Mouse (Mus musculus): ENCODE results near the gene Snapin. TPM values are rescaled to one million over a fixed set of nuclear protein-coding genes. Genes with fewer than 3 reads are reported as not detected.

The Snapin gene
- polyA plus RNA-seq (2012; rRNA removed) = 3.4 and 7.1 TPM in 2 replicates

GRCm38 (mm10) chr3:90490696-90491256 lies at the start of gene Snapin:
Gene Snapin, minus strand, starts transcription at chr3:90491033.
- H3K4me1 ChIP-seq (ENCODE audit: control insufficient read depth, insufficient read depth, insufficient read length, low read length) = no peaks in the 10 kb centered on the region
- peak within 1 kb of the TSS; percentile 85 for H3K4me3 ChIP-seq (ENCODE audit: low read depth, low read length)
- WGBS = under 1% methylated on average over 37 of the region's 37 CpGs
- H3K27ac ChIP-seq (ENCODE audit: insufficient read depth, low read depth, low read length) = peak within 1 kb of the TSS; percentile 35; the same call in 1 of the 2 replicates
- TF ChIP-seq CTCF (IDR thresholded peaks at IDR 0.05; ENCODE audit: extremely low read depth, insufficient read length, insufficient replicate concordance, low read depth, low read length) (peak; percentile 88), POLR2A (IDR thresholded peaks at IDR 0.05; ENCODE audit: low read depth, low read length) (no peak; the same call in 1 of the 2 replicates)
- H3K27me3 ChIP-seq (ENCODE audit: control insufficient read depth, insufficient read depth, low read length) = no peaks in the 10 kb centered on the region
- peaks cover 23% of the 10 kb centered on the region for H3K36me3 ChIP-seq (ENCODE audit: control insufficient read depth, insufficient read depth, low read length)

DNA sequence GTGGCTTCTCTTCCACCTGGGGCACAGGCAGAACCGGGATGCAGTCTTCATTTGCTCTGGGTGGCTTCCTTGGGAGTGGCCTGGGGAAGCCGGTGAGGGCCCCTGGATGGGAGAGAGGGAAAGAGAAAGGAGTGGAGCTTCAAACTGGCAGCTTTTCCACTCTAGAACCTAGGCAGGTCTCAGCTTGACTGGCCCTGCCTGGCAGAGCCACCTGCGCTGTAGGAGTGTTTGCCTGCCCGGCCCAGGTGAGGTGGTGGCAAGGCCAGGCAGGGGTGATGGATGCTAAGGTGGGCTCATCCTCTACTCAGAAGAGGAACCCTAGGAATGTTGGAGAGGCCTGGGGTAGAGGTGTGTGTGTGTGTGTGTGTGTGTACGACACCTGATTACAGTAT lies 47.1 kb upstream of the Snapin start:
- peaks cover 6% of the 10 kb centered on the region for H3K36me3 ChIP-seq (ENCODE audit: control insufficient read depth, insufficient read depth, low read length)
- 30% methylated on average over 5 of the region's 5 CpGs for WGBS
- TF ChIP-seq POLR2A (IDR thresholded peaks at IDR 0.05; ENCODE audit: low read depth, low read length) (no peak), CTCF (IDR thresholded peaks at IDR 0.05; ENCODE audit: extremely low read depth, insufficient read length, insufficient replicate concordance, low read depth, low read length) (no peak)
- H3K4me3 ChIP-seq (ENCODE audit: low read depth, low read length) = peak overlapping the region; percentile 64
- H3K27ac ChIP-seq (ENCODE audit: insufficient read depth, low read depth, low read length) = peak overlapping the region; percentile 61
- peaks cover 10% of the 10 kb centered on the region for H3K4me1 ChIP-seq (ENCODE audit: control insufficient read depth, insufficient read depth, insufficient read length, low read length)
- no peaks in the 10 kb centered on the region for H3K27me3 ChIP-seq (ENCODE audit: control insufficient read depth, insufficient read depth, low read length)

GRCm38 (mm10) chr3:90537141-90537904 lies 46.5 kb upstream of the Snapin start, which contains the start of gene S100a16:
Gene S100a16, plus strand, starts transcription at chr3:90537254.
- peak; percentile 65; the same call in 1 of the 2 replicates for TF ChIP-seq POLR2A (IDR thresholded peaks at IDR 0.05; ENCODE audit: low read depth, low read length)
- TF ChIP-seq CTCF (IDR thresholded peaks at IDR 0.05; ENCODE audit: extremely low read depth, insufficient read length, insufficient replicate concordance, low read depth, low read length) = no peak
- no peaks in the 10 kb centered on the region for H3K27me3 ChIP-seq (ENCODE audit: control insufficient read depth, insufficient read depth, low read length)
- 13% methylated on average over 10 of the region's 10 CpGs for WGBS
- H3K27ac ChIP-seq (ENCODE audit: insufficient read depth, low read depth, low read length) = peak within 1 kb of the TSS; percentile 61
- H3K4me1 ChIP-seq (ENCODE audit: control insufficient read depth, insufficient read depth, insufficient read length, low read length) = peaks cover 10% of the 10 kb centered on the region
- H3K36me3 ChIP-seq (ENCODE audit: control insufficient read depth, insufficient read depth, low read length) = peaks cover 3% of the 10 kb centered on the region; the same call in 1 of the 2 replicates
- peak within 1 kb of the TSS; percentile 64 for H3K4me3 ChIP-seq (ENCODE audit: low read depth, low read length)

GRCm38 (mm10) chr3:90535446-90535845 lies 44.6 kb upstream of the Snapin start:
- H3K4me1 ChIP-seq (ENCODE audit: control insufficient read depth, insufficient read depth, insufficient read length, low read length) = peaks cover 10% of the 10 kb centered on the region
- no peaks in the 10 kb centered on the region for H3K36me3 ChIP-seq (ENCODE audit: control insufficient read depth, insufficient read depth, low read length)
- 69% methylated on average over 1 of the region's 1 CpGs for WGBS
- H3K27me3 ChIP-seq (ENCODE audit: control insufficient read depth, insufficient read depth, low read length) = no peaks in the 10 kb centered on the region
- H3K27ac ChIP-seq (ENCODE audit: insufficient read depth, low read depth, low read length) = no peak overlapping the region
- no peak overlapping the region for H3K4me3 ChIP-seq (ENCODE audit: low read depth, low read length)
- TF ChIP-seq CTCF (IDR thresholded peaks at IDR 0.05; ENCODE audit: extremely low read depth, insufficient read length, insufficient replicate concordance, low read depth, low read length) (no peak), POLR2A (IDR thresholded peaks at IDR 0.05; ENCODE audit: low read depth, low read length) (no peak)

DNA sequence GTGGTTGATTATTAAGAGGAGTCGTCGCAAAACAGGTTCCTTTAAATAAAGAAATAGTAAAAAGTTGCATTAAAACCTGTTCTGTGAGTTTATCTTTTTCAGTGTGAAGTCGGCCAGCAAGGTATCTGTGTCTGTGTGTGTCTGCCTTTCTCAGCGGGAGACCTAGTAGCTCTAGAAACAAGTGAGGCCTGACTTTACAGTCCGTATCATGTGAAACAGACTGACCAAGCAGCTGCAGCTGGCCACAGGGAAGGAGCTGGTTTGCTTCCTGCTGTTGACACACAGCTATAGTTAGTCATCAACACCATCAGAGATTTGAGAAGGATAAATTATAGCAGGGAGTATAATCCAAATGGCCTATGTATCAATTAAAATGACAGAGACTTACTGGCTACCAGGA lies 40.9 kb upstream of the Snapin start:
- no peaks in the 10 kb centered on the region for H3K36me3 ChIP-seq (ENCODE audit: control insufficient read depth, insufficient read depth, low read length)
- H3K27me3 ChIP-seq (ENCODE audit: control insufficient read depth, insufficient read depth, low read length) = no peaks in the 10 kb centered on the region
- TF ChIP-seq POLR2A (IDR thresholded peaks at IDR 0.05; ENCODE audit: low read depth, low read length) (no peak), CTCF (IDR thresholded peaks at IDR 0.05; ENCODE audit: extremely low read depth, insufficient read length, insufficient replicate concordance, low read depth, low read length) (no peak)
- H3K27ac ChIP-seq (ENCODE audit: insufficient read depth, low read depth, low read length) = no peak overlapping the region
- WGBS = 56% methylated on average over 5 of the region's 5 CpGs
- H3K4me1 ChIP-seq (ENCODE audit: control insufficient read depth, insufficient read depth, insufficient read length, low read length) = peaks cover 5% of the 10 kb centered on the region; the same call in 1 of the 2 replicates
- H3K4me3 ChIP-seq (ENCODE audit: low read depth, low read length) = no peak overlapping the region

DNA sequence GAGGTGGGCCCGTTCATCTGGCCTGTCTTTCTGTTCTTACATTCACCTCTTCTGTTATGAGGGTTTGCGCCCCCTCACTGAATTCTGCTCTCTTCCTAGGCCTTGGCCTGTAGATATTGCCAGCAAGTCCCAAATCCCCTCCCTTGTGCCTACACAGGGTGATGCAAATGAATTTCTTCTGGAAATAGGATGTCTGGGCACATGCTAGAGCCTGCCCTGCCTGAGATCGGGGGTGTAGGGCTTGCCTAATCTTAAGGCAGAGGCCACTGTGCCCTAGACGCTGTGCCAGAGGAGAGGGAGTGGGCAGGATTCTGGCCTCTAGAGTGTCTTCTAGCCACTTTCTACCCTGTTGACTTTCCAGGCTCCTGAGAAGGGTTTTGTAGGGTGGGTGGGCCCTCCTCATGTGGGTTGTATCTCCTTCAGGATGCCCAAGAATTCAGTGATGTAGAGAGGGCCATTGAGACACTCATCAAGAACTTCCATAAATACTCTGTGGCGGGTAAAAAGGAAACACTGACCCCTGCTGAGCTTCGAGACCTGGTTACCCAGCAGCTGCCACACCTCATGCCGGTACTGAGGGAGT lies 36.5 kb upstream of the Snapin start:
- 94% methylated on average over 7 of the region's 7 CpGs for WGBS
- Histone ChIP-seq H3K4me3 (ENCODE audit: low read depth, low read length) (no peak overlapping the region), H3K4me1 (ENCODE audit: control insufficient read depth, insufficient read depth, insufficient read length, low read length) (peaks cover 11% of the 10 kb centered on the region; the same call in 1 of the 2 replicates), H3K36me3 (ENCODE audit: control insufficient read depth, insufficient read depth, low read length) (no peaks in the 10 kb centered on the region), H3K27me3 (ENCODE audit: control insufficient read depth, insufficient read depth, low read length) (no peaks in the 10 kb centered on the region), H3K27ac (ENCODE audit: insufficient read depth, low read depth, low read length) (no peak overlapping the region)
- TF ChIP-seq POLR2A (IDR thresholded peaks at IDR 0.05; ENCODE audit: low read depth, low read length) = no peak

DNA sequence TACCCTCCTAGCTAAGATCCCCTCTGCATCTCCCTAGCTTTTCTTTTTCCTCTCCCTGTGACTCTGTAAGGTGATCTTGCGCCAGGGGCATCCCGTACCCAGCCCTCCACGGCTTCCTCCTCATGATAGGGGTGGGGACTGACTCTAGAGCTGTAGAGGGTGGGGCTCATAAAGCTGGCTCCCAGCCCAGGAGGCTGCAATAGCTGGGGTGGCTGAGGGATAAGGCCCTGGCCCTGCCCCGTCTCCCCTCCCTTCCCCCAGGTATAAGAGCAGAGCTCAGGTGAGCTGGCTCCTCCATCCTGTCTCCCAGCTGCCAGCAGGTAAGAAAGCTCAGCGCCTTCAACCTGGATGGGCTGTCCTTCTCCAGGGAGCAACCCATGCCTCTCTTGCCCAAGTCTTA lies 35.7 kb upstream of the Snapin start, which contains the start of gene S100a14:
TSS of gene S100a14 (plus strand) at position 277 of the 400 bp plus-strand sequence.
- Histone ChIP-seq H3K36me3 (ENCODE audit: control insufficient read depth, insufficient read depth, low read length) (no peaks in the 10 kb centered on the region), H3K27ac (ENCODE audit: insufficient read depth, low read depth, low read length) (peak within 1 kb of the TSS; percentile 54), H3K27me3 (ENCODE audit: control insufficient read depth, insufficient read depth, low read length) (no peaks in the 10 kb centered on the region), H3K4me1 (ENCODE audit: control insufficient read depth, insufficient read depth, insufficient read length, low read length) (peaks cover 11% of the 10 kb centered on the region; the same call in 1 of the 2 replicates), H3K4me3 (ENCODE audit: low read depth, low read length) (peak within 1 kb of the TSS; percentile 28)
- 18% methylated on average over 5 of the region's 5 CpGs for WGBS
- TF ChIP-seq CTCF (IDR thresholded peaks at IDR 0.05; ENCODE audit: extremely low read depth, insufficient read length, insufficient replicate concordance, low read depth, low read length) (no peak), POLR2A (IDR thresholded peaks at IDR 0.05; ENCODE audit: low read depth, low read length) (no peak)

All from small intestine, adult 2 months (tissue).